Mouse (Mus musculus): Measurements from ENCODE around the gene Pcsk4.

The Pcsk4 gene

GRCm38 (mm10) chr10:80322811-80323211 is 6.5 kb downstream of the Pcsk4 start:
- DNase-seq (ENCODE audit: low spot score): peak; percentile 41

- no peak for DNase-seq (ENCODE audit: low spot score)
These were observed 7.4 kb downstream of the Pcsk4 start for GRCm38 (mm10) chr10:80321670-80322581.

- no peak for DNase-seq (ENCODE audit: low spot score)
These were observed 8.2 kb downstream of the Pcsk4 start for GRCm38 (mm10) chr10:80321014-80321669.

GRCm38 (mm10) chr10:80320340-80320760 is 8.9 kb downstream of the Pcsk4 start, which contains the start of gene 2310011J03Rik:
TSS of gene 2310011J03Rik (minus strand) at chr10:80320537.
- peak; percentile 90 for DNase-seq (ENCODE audit: low spot score)

GRCm38 (mm10) chr10:80317011-80317410 is 12.3 kb downstream of the Pcsk4 start:
- DNase-seq (ENCODE audit: low spot score): no peak

GRCm38 (mm10) chr10:80316359-80316781 is 12.9 kb downstream of the Pcsk4 start:
- no peak for DNase-seq (ENCODE audit: low spot score)

GRCm38 (mm10) chr10:80315315-80315714 is 14.0 kb downstream of the Pcsk4 start:
- DNase-seq (ENCODE audit: low spot score): no peak

GRCm38 (mm10) chr10:80314494-80315001 is 14.8 kb downstream of the Pcsk4 start:
- DNase-seq (ENCODE audit: low spot score): no peak

GRCm38 (mm10) chr10:80313627-80314201 is 15.6 kb downstream of the Pcsk4 start:
- no peak for DNase-seq (ENCODE audit: low spot score)

- DNase-seq (ENCODE audit: low spot score): no peak
These were observed 16.5 kb downstream of the Pcsk4 start for GRCm38 (mm10) chr10:80312586-80313504.

GRCm38 (mm10) chr10:80311560-80311959 is 17.7 kb downstream of the Pcsk4 start:
- DNase-seq (ENCODE audit: low spot score): no peak

- DNase-seq (ENCODE audit: low spot score): no peak
These were observed 24.4 kb downstream of the Pcsk4 start for GRCm38 (mm10) chr10:80304862-80305261.

- no peak for DNase-seq (ENCODE audit: low spot score)
These were observed 24.8 kb downstream of the Pcsk4 start for GRCm38 (mm10) chr10:80304458-80304857.

GRCm38 (mm10) chr10:80302471-80302881 is 26.8 kb downstream of the Pcsk4 start:
- peak; percentile 60 for DNase-seq (ENCODE audit: low spot score)

GRCm38 (mm10) chr10:80302082-80302355 is 27.3 kb downstream of the Pcsk4 start:
- no peak for DNase-seq (ENCODE audit: low spot score)

- DNase-seq (ENCODE audit: low spot score): no peak
These were observed 27.8 kb downstream of the Pcsk4 start for GRCm38 (mm10) chr10:80301256-80302081.

GRCm38 (mm10) chr10:80300672-80301181 is 28.6 kb downstream of the Pcsk4 start:
- DNase-seq (ENCODE audit: low spot score): peak; percentile 53

GRCm38 (mm10) chr10:80299824-80300223 is 29.5 kb downstream of the Pcsk4 start:
- DNase-seq (ENCODE audit: low spot score): no peak

- DNase-seq (ENCODE audit: low spot score): peak; percentile 58
These were observed 30.0 kb downstream of the Pcsk4 start for GRCm38 (mm10) chr10:80299301-80299700.

GRCm38 (mm10) chr10:80298571-80299281 is 30.6 kb downstream of the Pcsk4 start:
- DNase-seq (ENCODE audit: low spot score): peak; percentile 91

All from retina, embryonic 14.5 days (tissue).